Mouse (Mus musculus) liver, postnatal 0 days (tissue): ENCODE results near the gene Hist1h1b. TPM values are rescaled to one million over a fixed set of nuclear protein-coding genes. Genes with fewer than 3 reads are reported as not detected.
"Not testable (repeated sequence)": the region's sequence is repeated elsewhere in the genome, so short reads cannot be mapped to it uniquely, and the experiment has no call there.

ENCODE experiments used
- ATAC-seq: fragments of 200-750 bp; cut with Nextera tagmentation; 2 replicates; pipeline ENCODE4 v1.8.0; 2017; ENCODE audit warnings: mild to moderate bottlenecking, moderate library complexity
- DNase-seq: peaks from one replicate; pipeline ENCODE4 v3.0.0-alpha.2; 2016
- H3K27ac ChIP-seq: fragments of 300-500 bp; sonication (generic); 2 replicates; pipeline ENCODE4 v1.5.1; 2014; ENCODE audit warnings: antibody characterized with exemption, moderate library complexity, mild to moderate bottlenecking, low read depth
- H3K27me3 ChIP-seq: fragments of 300-500 bp; sonication (generic); 2 replicates; pipeline ENCODE4 v1.6.1; 2014; ENCODE audit warnings: low read length, control low read depth, mixed read lengths; ENCODE audit not compliant: insufficient read depth
- H3K36me3 ChIP-seq: fragments of 300-500 bp; sonication (generic); replicated peaks from 2 replicates; pipeline ENCODE4 v1.6.1; 2014; ENCODE audit warnings: mild to moderate bottlenecking, control low read depth, low read length, moderate library complexity, mixed read lengths; ENCODE audit not compliant: insufficient read depth
- H3K4me1 ChIP-seq: fragments of 300-500 bp; sonication (generic); 2 replicates; pipeline ENCODE4 v1.6.1; 2014; ENCODE audit warnings: antibody characterized with exemption, mild to moderate bottlenecking, control low read depth; ENCODE audit not compliant: insufficient read depth
- H3K4me2 ChIP-seq: fragments of 300-500 bp; sonication (generic); 2 replicates; pipeline ENCODE4 v1.6.1; 2014; ENCODE audit warnings: low read depth, mild to moderate bottlenecking, low read length, moderate library complexity, mixed read lengths
- H3K4me3 ChIP-seq: fragments of 300-500 bp; sonication (generic); 2 replicates; pipeline ENCODE4 v1.5.1; 2014; ENCODE audit warnings: low read depth, low read length
- H3K9ac ChIP-seq: fragments of 300-500 bp; sonication (generic); replicated peaks from 2 replicates; pipeline ENCODE4 v1.6.1; 2014; ENCODE audit warnings: mild to moderate bottlenecking, moderate library complexity
- H3K9me3 ChIP-seq: fragments of 300-500 bp; sonication (generic); 2 replicates; pipeline ENCODE4 v1.6.1; 2016; ENCODE audit warnings: mild to moderate bottlenecking, control low read depth, low read length, mixed read lengths
- CTCF ChIP-seq: sonication (generic); IDR thresholded peaks from 2 replicates; pipeline ENCODE4 v1.5.1; 2016; ENCODE audit warnings: antibody characterized with exemption, low read depth
- EP300 ChIP-seq: IDR thresholded peaks from 2 replicates; pipeline ENCODE4 v1.6.1; 2016; ENCODE audit warnings: antibody characterized with exemption, low read depth, mild to moderate bottlenecking
- WGBS: fragments of 180-500 bp; shearing (Covaris S2); extraction: QIAGEN DNeasy Blood & Tissue Kit; methylation state at CpG from one replicate; pipeline ENCODE4 v1.1.7; 2014; ENCODE audit not compliant: insufficient replicate concordance; 5-methylcytosine and 5-hydroxymethylcytosine counted together
- microRNA-seq: library from miRNA; unstranded; fragments of <30 nt; microRNA quantifications from one replicate; pipeline ENCODE4, GENCODE M21; 2016
- polyA plus RNA-seq: library from polyadenylated mRNA; unstranded; fragments of >200 nt; fragmentation: Nextera tagmentation; extraction: Ambion mirVana; gene quantifications from 2 replicates; pipeline ENCODE4 v1.2.1, GENCODE M21; 2015

Hist1h1b gene
- polyA plus RNA-seq, 1 experiment from 2014 or later = 27.9 TPM

GRCm38 (mm10) chr13:21745006-21745405 is 35.4 kb downstream of the Hist1h1b start:
- peaks cover 9% of the 10 kb centered on the region for H3K4me1 ChIP-seq
- TF ChIP-seq EP300 (no peak), CTCF (no peak)
- WGBS = 47% methylated on average over 1 of the region's 1 CpGs
- DNase-seq (no peak), ATAC-seq (no peak)
- no peak overlapping the region for H3K9ac ChIP-seq
- no peak overlapping the region for H3K27ac ChIP-seq
- H3K4me2 ChIP-seq = no peak overlapping the region
- H3K9me3 ChIP-seq = no peaks in the 10 kb centered on the region
- H3K4me3 ChIP-seq = no peak overlapping the region
- peaks cover 6% of the 10 kb centered on the region; the same call in 1 of the 2 replicates for H3K36me3 ChIP-seq
- no peaks in the 10 kb centered on the region for H3K27me3 ChIP-seq

- Histone ChIP-seq H3K9ac (peak within 1 kb of the TSS; percentile 74), H3K27ac (peak within 1 kb of the TSS; percentile 90), H3K4me2 (peak within 1 kb of the TSS; percentile 76), H3K4me3 (peak within 1 kb of the TSS; percentile 53)
- not testable (repeated sequence) for H3K27me3 ChIP-seq, H3K36me3 ChIP-seq, H3K9me3 ChIP-seq, H3K4me1 ChIP-seq
- DNase-seq (peak; percentile 91), ATAC-seq (peak; percentile 86)
- TF ChIP-seq EP300 = peak; percentile 84
- under 1% methylated on average over 39 of the region's 56 CpGs for WGBS
Observed at GRCm38 (mm10) chr13:21734906-21735767, 45.3 kb downstream of the Hist1h1b start, which contains the start of gene Hist1h4j. Hist1h4j (plus strand) TSS chr13:21735064.

GRCm38 (mm10) chr13:21734010-21734905 is 46.2 kb downstream of the Hist1h1b start:
- peak overlapping the region; percentile 74 for H3K9ac ChIP-seq
- H3K4me2 ChIP-seq = peak overlapping the region; percentile 76
- peak; percentile 78 for DNase-seq
- TF ChIP-seq CTCF (peak; percentile 95), EP300 (no peak)
- no peaks in the 10 kb centered on the region for H3K27me3 ChIP-seq
- ATAC-seq = peak; percentile 69
- WGBS = under 1% methylated on average over 21 of the region's 21 CpGs
- peaks cover 6% of the 10 kb centered on the region; the same call in 1 of the 2 replicates for H3K4me1 ChIP-seq
- peak overlapping the region; percentile 53 for H3K4me3 ChIP-seq
- no peaks in the 10 kb centered on the region for H3K36me3 ChIP-seq
- H3K27ac ChIP-seq = peak overlapping the region; percentile 90
- H3K9me3 ChIP-seq = no peaks in the 10 kb centered on the region

GRCm38 (mm10) chr13:21733466-21733865 is 47.0 kb downstream of the Hist1h1b start:
- no peak overlapping the region for H3K4me2 ChIP-seq
- DNase-seq (no peak), ATAC-seq (no peak)
- TF ChIP-seq EP300 = no peak
- TF ChIP-seq CTCF = peak; percentile 25; the same call in 1 of the 2 replicates
- WGBS = 78% methylated on average over 5 of the region's 5 CpGs
- no peak overlapping the region for H3K4me3 ChIP-seq
- H3K36me3 ChIP-seq = no peaks in the 10 kb centered on the region
- H3K27ac ChIP-seq = no peak overlapping the region
- peaks cover 6% of the 10 kb centered on the region; the same call in 1 of the 2 replicates for H3K4me1 ChIP-seq
- no peaks in the 10 kb centered on the region for H3K9me3 ChIP-seq
- H3K9ac ChIP-seq = no peak overlapping the region
- no peaks in the 10 kb centered on the region for H3K27me3 ChIP-seq

Small RNA genes within 50 kb of the gene (microRNA-seq; reads per million reads assigned to microRNA genes)
- gene Gm19658 (not detected), gene Gm44346 (not detected), gene Gm44454 (not detected)

Other genes with a start within 250 kb of the Hist1h1b start
- 1.2 and 1.6 TPM in 2 replicates for gene Zkscan8, start 249.5 kb downstream of the Hist1h1b start, polyA plus RNA-seq
- gene Olfr1366, start 237.8 kb downstream of the Hist1h1b start, polyA plus RNA-seq = not detected in 2 replicates
- gene Olfr1535, start 220.7 kb downstream of the Hist1h1b start, polyA plus RNA-seq = 0.02 TPM in 1 of 2 replicates, not detected in the other
- not detected in 2 replicates for gene Olfr1364, start 198.9 kb downstream of the Hist1h1b start, polyA plus RNA-seq
- gene Olfr1362, start 166.6 kb downstream of the Hist1h1b start, polyA plus RNA-seq = not detected in 2 replicates
- not detected in 2 replicates for gene Olfr11, start 138.1 kb downstream of the Hist1h1b start, polyA plus RNA-seq
- not detected in 2 replicates for gene Olfr1361, start 117.2 kb downstream of the Hist1h1b start, polyA plus RNA-seq
- not detected in 2 replicates for gene Olfr1360, start 103.2 kb downstream of the Hist1h1b start, polyA plus RNA-seq
- not detected in 2 replicates for gene Olfr1359, start 82.5 kb downstream of the Hist1h1b start, polyA plus RNA-seq
- gene Hist1h2bl, start 64.5 kb downstream of the Hist1h1b start, polyA plus RNA-seq = 0.51 and 1.9 TPM in 2 replicates
- 16.4 and 20.2 TPM in 2 replicates for gene Hist1h2ai, start 64.2 kb downstream of the Hist1h1b start, polyA plus RNA-seq
- gene Hist1h3h, start 63.0 kb downstream of the Hist1h1b start, polyA plus RNA-seq = 7.1 and 8.7 TPM in 2 replicates
- gene Hist1h2bm, start 58.6 kb downstream of the Hist1h1b start, polyA plus RNA-seq = 1.6 and 2.3 TPM in 2 replicates
- gene Hist1h4j, start 45.6 kb downstream of the Hist1h1b start, polyA plus RNA-seq = 0.19 and 0.32 TPM in 2 replicates
- 2.4 and 3.6 TPM in 2 replicates for gene Hist1h4k, start 30.1 kb downstream of the Hist1h1b start, polyA plus RNA-seq
- gene Hist1h2ak, start 26.8 kb downstream of the Hist1h1b start, polyA plus RNA-seq = 44.2 and 62.3 TPM in 2 replicates
- 7.2 and 7.3 TPM in 2 replicates for gene Hist1h2bn, start 26.5 kb downstream of the Hist1h1b start, polyA plus RNA-seq
- gene Hist1h3i, start 2.7 kb upstream of the Hist1h1b start, polyA plus RNA-seq = 95.1 and 107 TPM in 2 replicates
- 8.4 and 11.4 TPM in 2 replicates for gene Hist1h2an, start 6.6 kb upstream of the Hist1h1b start, polyA plus RNA-seq
- gene Hist1h2bp, start 6.8 kb upstream of the Hist1h1b start, polyA plus RNA-seq = 2.4 and 4.6 TPM in 2 replicates
- gene Hist1h2bq, start 29.6 kb upstream of the Hist1h1b start, polyA plus RNA-seq = 14.3 and 15.4 TPM in 2 replicates
- gene Hist1h2ao, start 29.8 kb upstream of the Hist1h1b start, polyA plus RNA-seq = not detected in 2 replicates
- not detected in 2 replicates for gene Hist1h4m, start 31.1 kb upstream of the Hist1h1b start, polyA plus RNA-seq
- gene Hist1h4n, start 51.6 kb upstream of the Hist1h1b start, polyA plus RNA-seq = 9.2 and 9.8 TPM in 2 replicates
- 3,753 and 3,756 TPM in 2 replicates for gene Hist1h2ap, start 52.9 kb upstream of the Hist1h1b start, polyA plus RNA-seq
- gene Hist1h2br, start 53.1 kb upstream of the Hist1h1b start, polyA plus RNA-seq = 14.9 and 15.6 TPM in 2 replicates
- 0.27 and 0.32 TPM in 2 replicates for gene Zfp184, start 164.5 kb upstream of the Hist1h1b start, polyA plus RNA-seq
- not detected in 2 replicates for gene Pom121l2, start 200.6 kb upstream of the Hist1h1b start, polyA plus RNA-seq
- gene Prss16, start 229.1 kb upstream of the Hist1h1b start, polyA plus RNA-seq = 0.92 and 1.1 TPM in 2 replicates